Mouse (Mus musculus): ENCODE data around the gene Hdac7.

Hdac7 gene

GRCm38 (mm10) chr15:97854059-97854458, 9.8 kb upstream of the Hdac7 start:
- DNase-seq, result no peak

GRCm38 (mm10) chr15:97852291-97852690, 8.0 kb upstream of the Hdac7 start:
- no peak for DNase-seq

- DNase-seq, result no peak
Measured at GRCm38 (mm10) chr15:97851011-97851410, 6.7 kb upstream of the Hdac7 start.

GRCm38 (mm10) chr15:97850441-97850840, 6.1 kb upstream of the Hdac7 start:
- no peak for DNase-seq

- peak; percentile 89 for DNase-seq
Measured at GRCm38 (mm10) chr15:97849116-97849911, 5.0 kb upstream of the Hdac7 start.

- DNase-seq, result no peak
Measured at GRCm38 (mm10) chr15:97847866-97848265, 3.6 kb upstream of the Hdac7 start.

GRCm38 (mm10) chr15:97847285-97847684, 3.0 kb upstream of the Hdac7 start:
- no peak for DNase-seq

- DNase-seq, result no peak
Measured at GRCm38 (mm10) chr15:97846121-97846882, 2.0 kb upstream of the Hdac7 start.

GRCm38 (mm10) chr15:97843247-97843651, 1.1 kb downstream of the Hdac7 start:
- DNase-seq, result no peak

GRCm38 (mm10) chr15:97842058-97842457, 2.2 kb downstream of the Hdac7 start:
- DNase-seq, result no peak

- no peak for DNase-seq
Measured at GRCm38 (mm10) chr15:97841383-97841782, 2.9 kb downstream of the Hdac7 start.

- no peak for DNase-seq
Measured at GRCm38 (mm10) chr15:97840781-97841180, 3.5 kb downstream of the Hdac7 start.

- peak; percentile 85 for DNase-seq
Measured at GRCm38 (mm10) chr15:97839991-97840455, 4.3 kb downstream of the Hdac7 start.

- no peak for DNase-seq
Measured at GRCm38 (mm10) chr15:97839473-97839872, 4.8 kb downstream of the Hdac7 start.

GRCm38 (mm10) chr15:97839012-97839411, 5.3 kb downstream of the Hdac7 start:
- DNase-seq, result no peak

- no peak for DNase-seq
Measured at GRCm38 (mm10) chr15:97838395-97838794, 5.9 kb downstream of the Hdac7 start.

GRCm38 (mm10) chr15:97837491-97838061, 6.7 kb downstream of the Hdac7 start:
- no peak for DNase-seq

GRCm38 (mm10) chr15:97836894-97837247, 7.4 kb downstream of the Hdac7 start:
- DNase-seq, result no peak

- no peak for DNase-seq
Measured at GRCm38 (mm10) chr15:97836153-97836893, 8.0 kb downstream of the Hdac7 start.

- DNase-seq, result no peak
Measured at GRCm38 (mm10) chr15:97832764-97833479, 11.4 kb downstream of the Hdac7 start.

GRCm38 (mm10) chr15:97831987-97832640, 12.2 kb downstream of the Hdac7 start:
- no peak for DNase-seq

Data from kidney, adult 18-20 months (tissue).